Mouse (Mus musculus) cerebral cortex, adult 2 months (tissue): ENCODE results near the gene Ntf5.

Source experiments
- WGBS: fragments of 180-500 bp; shearing (Covaris S2); methylation state at CpG from one replicate; pipeline ENCODE4 v1.1.7; 2018; 5-methylcytosine and 5-hydroxymethylcytosine counted together

Gene Ntf5

GRCm38 (mm10) chr7:45435038-45435437 lies 21.5 kb downstream of the Ntf5 start:
- 1% methylated on average over 16 of the region's 16 CpGs for WGBS

- WGBS, result 97% methylated on average over 5 of the region's 5 CpGs
Measured at GRCm38 (mm10) chr7:45436444-45436843, 22.9 kb downstream of the Ntf5 start.

- 63% methylated on average over 6 of the region's 6 CpGs for WGBS
Measured at GRCm38 (mm10) chr7:45437046-45437445, 23.6 kb downstream of the Ntf5 start.

GRCm38 (mm10) chr7:45437521-45438276 lies 24.2 kb downstream of the Ntf5 start, which contains the start of gene Ruvbl2:
Ruvbl2 (minus strand) TSS chr7:45438096.
- 39% methylated on average over 19 of the region's 19 CpGs for WGBS

GRCm38 (mm10) chr7:45443526-45444420 lies 30.3 kb downstream of the Ntf5 start:
- 90% methylated on average over 22 of the region's 22 CpGs for WGBS

GRCm38 (mm10) chr7:45447325-45447990 lies 34.0 kb downstream of the Ntf5 start:
- 38% methylated on average over 11 of the region's 11 CpGs for WGBS

GRCm38 (mm10) chr7:45449974-45450373 lies 36.5 kb downstream of the Ntf5 start:
- WGBS, result 88% methylated on average over 1 of the region's 1 CpGs

GRCm38 (mm10) chr7:45451344-45451982 lies 38.0 kb downstream of the Ntf5 start:
- 37% methylated on average over 23 of the region's 23 CpGs for WGBS

- 90% methylated on average over 15 of the region's 15 CpGs for WGBS
Measured at GRCm38 (mm10) chr7:45454971-45455370, 41.5 kb downstream of the Ntf5 start.

GRCm38 (mm10) chr7:45455932-45456696 lies 42.6 kb downstream of the Ntf5 start:
- WGBS, result 75% methylated on average over 13 of the region's 13 CpGs

GRCm38 (mm10) chr7:45456721-45457203 lies 43.3 kb downstream of the Ntf5 start:
- WGBS, result 41% methylated on average over 9 of the region's 9 CpGs

- 38% methylated on average over 10 of the region's 10 CpGs for WGBS
Measured at GRCm38 (mm10) chr7:45457204-45458060, 43.9 kb downstream of the Ntf5 start.

GRCm38 (mm10) chr7:45458748-45459563 lies 45.5 kb downstream of the Ntf5 start:
- 1% methylated on average over 43 of the region's 43 CpGs for WGBS

- 1% methylated on average over 34 of the region's 37 CpGs for WGBS
Measured at GRCm38 (mm10) chr7:45459564-45460140, 46.2 kb downstream of the Ntf5 start, which contains the start of gene Ftl1. Ftl1 (minus strand) TSS chr7:45459884.

- WGBS, result 66% methylated on average over 7 of the region's 7 CpGs
Measured at GRCm38 (mm10) chr7:45460377-45460776, 46.9 kb downstream of the Ntf5 start.

- 40% methylated on average over 13 of the region's 13 CpGs for WGBS
Measured at GRCm38 (mm10) chr7:45460860-45461314, 47.4 kb downstream of the Ntf5 start.

GRCm38 (mm10) chr7:45461326-45461725 lies 47.8 kb downstream of the Ntf5 start:
- 69% methylated on average over 5 of the region's 5 CpGs for WGBS

GRCm38 (mm10) chr7:45461781-45462180 lies 48.3 kb downstream of the Ntf5 start:
- 83% methylated on average over 4 of the region's 4 CpGs for WGBS
